Mouse (Mus musculus): Measurements from ENCODE around the gene Siah1b. TPM values are rescaled to one million over a fixed set of nuclear protein-coding genes. Genes with fewer than 3 reads are reported as not detected.

Gene Siah1b
- total RNA-seq, 1 experiment = 29.9 TPM

DNA sequence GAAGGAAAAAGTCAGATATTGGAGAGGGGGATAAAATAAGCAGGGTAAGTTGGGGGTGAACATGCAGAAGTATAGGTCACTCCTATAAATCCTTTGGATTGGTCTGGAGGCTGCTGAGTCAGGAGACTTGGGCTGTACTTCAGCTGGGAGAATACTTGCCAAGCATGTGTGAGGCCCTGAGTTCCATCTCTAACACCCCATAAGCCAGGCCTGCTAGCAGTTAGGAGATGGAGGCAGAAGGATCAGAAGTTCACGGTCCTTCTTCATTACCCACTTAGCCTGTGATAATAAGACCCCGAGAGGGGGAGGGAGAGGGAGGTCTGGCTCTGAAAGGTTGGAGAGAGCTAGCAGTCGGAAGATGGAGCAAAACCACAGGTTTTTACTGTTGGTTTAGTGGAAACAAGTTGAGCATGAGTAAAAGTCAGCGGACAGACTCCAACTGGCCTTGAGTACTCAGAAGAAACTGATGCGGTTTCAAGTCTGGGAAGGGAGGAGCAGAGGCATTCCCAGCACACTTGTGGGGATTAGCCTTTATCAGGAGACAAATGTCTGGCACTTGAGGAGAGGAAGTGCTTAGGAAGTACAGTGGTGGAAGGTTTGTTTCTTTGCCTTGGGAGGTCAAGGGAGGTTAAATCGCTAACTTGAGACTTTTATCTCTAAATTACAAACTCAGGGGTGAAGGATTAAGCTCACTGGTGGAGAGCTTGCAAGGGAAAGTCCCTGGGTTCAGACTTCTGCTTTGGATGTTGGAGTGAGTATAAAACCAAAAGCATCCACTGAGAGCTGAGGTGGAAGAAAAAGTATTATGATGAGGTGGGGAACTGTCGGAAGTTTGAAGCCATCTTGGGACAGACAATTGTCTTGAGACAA lies 16.2 kb upstream of the Siah1b start:
- Histone ChIP-seq H3K9me3 (ENCODE audit: control insufficient read depth, insufficient read depth, low read depth, low read length) (no peaks in the 10 kb centered on the region), H3K4me1 (ENCODE audit: control insufficient read depth in 2 of 2, insufficient read depth in 2 of 2, low read length in 2 of 2, poor library complexity in 1 of 2) (no peaks in the 10 kb centered on the region), H3K27ac (ENCODE audit: insufficient read depth, low read depth, low read length, poor library complexity, severe bottlenecking) (no peak overlapping the region), H3K4me3 (ENCODE audit: insufficient read depth in 1 of 2, low read depth in 1 of 2, low read length in 2 of 2, poor library complexity in 1 of 2, severe bottlenecking in 1 of 2) (no peak overlapping the region), H3K36me3 (ENCODE audit: control insufficient read depth, insufficient read depth, low read length, poor library complexity, severe bottlenecking) (no peaks in the 10 kb centered on the region), H3K9ac (ENCODE audit: insufficient read depth, low read depth, low read length, poor library complexity, severe bottlenecking) (no peak overlapping the region)
- TF ChIP-seq ZNF384 (IDR thresholded peaks at IDR 0.05; ENCODE audit: low read depth, low read length) = no peak
- in situ Hi-C loops (cut with MboI; ENCODE audit: low sequenced_read_pairs in 2 of 2, unreplicated experiment in 2 of 2) = no loop called here
- DNase-seq (ENCODE audit: low read depth, low spot score) = no peak

DNA sequence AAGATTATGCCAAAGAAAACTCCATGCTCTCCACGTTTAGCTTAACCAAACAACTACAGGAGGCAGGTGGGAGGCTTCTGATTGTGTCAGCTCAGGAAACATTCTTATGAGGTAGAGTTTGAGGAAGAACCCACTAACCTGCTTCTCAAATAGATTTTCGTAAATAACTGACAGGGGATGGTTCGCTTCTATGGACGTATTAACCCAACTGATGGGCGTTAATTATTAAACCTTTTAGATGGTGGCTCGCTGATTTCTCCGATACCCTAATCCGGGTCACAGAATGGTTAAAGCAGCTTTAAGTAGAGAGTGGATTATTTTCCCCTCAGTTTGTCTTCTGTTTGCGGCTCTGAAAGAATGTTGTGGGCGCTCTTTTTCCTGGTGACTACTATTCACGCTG lies 13.6 kb upstream of the Siah1b start:
- in situ Hi-C loops (cut with MboI; ENCODE audit: low sequenced_read_pairs in 2 of 2, unreplicated experiment in 2 of 2) = no loop called here
- DNase-seq (ENCODE audit: low read depth, low spot score) = no peak
- H3K36me3 ChIP-seq (ENCODE audit: control insufficient read depth, insufficient read depth, low read length, poor library complexity, severe bottlenecking) = no peaks in the 10 kb centered on the region

DNA sequence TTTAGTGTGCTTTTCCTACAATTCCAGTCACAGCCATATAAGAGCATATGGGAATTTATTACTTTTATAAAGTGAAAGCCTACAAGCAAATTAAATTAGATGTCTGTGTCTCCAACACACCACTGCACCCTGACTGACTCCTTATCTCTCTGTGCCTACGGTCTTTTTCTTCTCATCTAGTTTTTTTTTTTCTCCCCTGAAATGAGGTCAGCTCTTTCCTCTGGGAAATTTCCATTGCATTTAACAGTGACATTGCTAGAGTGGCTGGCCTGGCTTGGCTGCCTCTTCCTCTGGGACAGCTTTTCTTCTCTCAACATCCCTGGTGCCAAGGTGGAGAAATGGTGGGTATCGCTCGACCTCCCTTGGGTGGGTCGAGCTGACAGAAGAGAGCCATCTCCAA lies 12.3 kb upstream of the Siah1b start, which contains the start of gene Cltrn:
Gene Cltrn, plus strand, starts transcription at position 249 of the 400 bp plus-strand sequence.
- Histone ChIP-seq H3K4me1 (ENCODE audit: control insufficient read depth in 2 of 2, insufficient read depth in 2 of 2, low read length in 2 of 2, poor library complexity in 1 of 2) (no peaks in the 10 kb centered on the region), H3K9me3 (ENCODE audit: control insufficient read depth, insufficient read depth, low read depth, low read length) (no peaks in the 10 kb centered on the region), H3K4me3 (ENCODE audit: insufficient read depth in 1 of 2, low read depth in 1 of 2, low read length in 2 of 2, poor library complexity in 1 of 2, severe bottlenecking in 1 of 2) (no peak within 1 kb of the TSS), H3K27ac (ENCODE audit: insufficient read depth, low read depth, low read length, poor library complexity, severe bottlenecking) (no peak within 1 kb of the TSS), H3K9ac (ENCODE audit: insufficient read depth, low read depth, low read length, poor library complexity, severe bottlenecking) (no peak within 1 kb of the TSS), H3K36me3 (ENCODE audit: control insufficient read depth, insufficient read depth, low read length, poor library complexity, severe bottlenecking) (no peaks in the 10 kb centered on the region)
- in situ Hi-C loops (cut with MboI; ENCODE audit: low sequenced_read_pairs in 2 of 2, unreplicated experiment in 2 of 2) = no loop called here
- TF ChIP-seq ZNF384 (IDR thresholded peaks at IDR 0.05; ENCODE audit: low read depth, low read length) (no peak), CHD2 (IDR thresholded peaks at IDR 0.05; ENCODE audit: low read depth, low read length) (no peak), MAFK (IDR thresholded peaks at IDR 0.05; ENCODE audit: insufficient read depth, low read depth, low read length) (no peak), ZC3H11A (IDR thresholded peaks at IDR 0.05; ENCODE audit: borderline replicate concordance, low read depth, low read length) (no peak), HCFC1 (IDR thresholded peaks at IDR 0.05; ENCODE audit: borderline replicate concordance, insufficient read depth, low read length) (no peak)
- DNase-seq (ENCODE audit: low read depth, low spot score) = no peak

More for the DNA sequence above, 13.6 kb upstream of the Siah1b start:
- H3K27ac ChIP-seq (ENCODE audit: insufficient read depth, low read depth, low read length, poor library complexity, severe bottlenecking) = no peak overlapping the region
- no peak overlapping the region for H3K4me3 ChIP-seq (ENCODE audit: insufficient read depth in 1 of 2, low read depth in 1 of 2, low read length in 2 of 2, poor library complexity in 1 of 2, severe bottlenecking in 1 of 2)
- no peaks in the 10 kb centered on the region for H3K4me1 ChIP-seq (ENCODE audit: control insufficient read depth in 2 of 2, insufficient read depth in 2 of 2, low read length in 2 of 2, poor library complexity in 1 of 2)
- no peaks in the 10 kb centered on the region for H3K9me3 ChIP-seq (ENCODE audit: control insufficient read depth, insufficient read depth, low read depth, low read length)
- TF ChIP-seq CHD2 (IDR thresholded peaks at IDR 0.05; ENCODE audit: low read depth, low read length) (no peak), ZC3H11A (IDR thresholded peaks at IDR 0.05; ENCODE audit: borderline replicate concordance, low read depth, low read length) (no peak), ZNF384 (IDR thresholded peaks at IDR 0.05; ENCODE audit: low read depth, low read length) (no peak), MAFK (IDR thresholded peaks at IDR 0.05; ENCODE audit: insufficient read depth, low read depth, low read length) (no peak), HCFC1 (IDR thresholded peaks at IDR 0.05; ENCODE audit: borderline replicate concordance, insufficient read depth, low read length) (no peak)
- H3K9ac ChIP-seq (ENCODE audit: insufficient read depth, low read depth, low read length, poor library complexity, severe bottlenecking) = no peak overlapping the region

GRCm38 (mm10) chrX:164082030-164082429 lies 5.7 kb upstream of the Siah1b start:
- Histone ChIP-seq H3K9me3 (ENCODE audit: control insufficient read depth, insufficient read depth, low read depth, low read length) (no peaks in the 10 kb centered on the region), H3K4me1 (ENCODE audit: control insufficient read depth in 2 of 2, insufficient read depth in 2 of 2, low read length in 2 of 2, poor library complexity in 1 of 2) (no peaks in the 10 kb centered on the region), H3K9ac (ENCODE audit: insufficient read depth, low read depth, low read length, poor library complexity, severe bottlenecking) (no peak overlapping the region), H3K27ac (ENCODE audit: insufficient read depth, low read depth, low read length, poor library complexity, severe bottlenecking) (no peak overlapping the region), H3K36me3 (ENCODE audit: control insufficient read depth, insufficient read depth, low read length, poor library complexity, severe bottlenecking) (no peaks in the 10 kb centered on the region), H3K4me3 (ENCODE audit: insufficient read depth in 1 of 2, low read depth in 1 of 2, low read length in 2 of 2, poor library complexity in 1 of 2, severe bottlenecking in 1 of 2) (no peak overlapping the region)
- in situ Hi-C loops (cut with MboI; ENCODE audit: low sequenced_read_pairs in 2 of 2, unreplicated experiment in 2 of 2) = no loop called here
- DNase-seq (ENCODE audit: low read depth, low spot score) = no peak
- TF ChIP-seq MAFK (IDR thresholded peaks at IDR 0.05; ENCODE audit: insufficient read depth, low read depth, low read length) = no peak
- no peak for TF ChIP-seq ZNF384 (IDR thresholded peaks at IDR 0.05; ENCODE audit: low read depth, low read length)
- no peak for TF ChIP-seq HCFC1 (IDR thresholded peaks at IDR 0.05; ENCODE audit: borderline replicate concordance, insufficient read depth, low read length)

GRCm38 (mm10) chrX:164068968-164069367 lies 7.3 kb downstream of the Siah1b start:
- no peak for TF ChIP-seq CHD2 (IDR thresholded peaks at IDR 0.05; ENCODE audit: low read depth, low read length)
- TF ChIP-seq HCFC1 (IDR thresholded peaks at IDR 0.05; ENCODE audit: borderline replicate concordance, insufficient read depth, low read length) = no peak
- TF ChIP-seq MAFK (IDR thresholded peaks at IDR 0.05; ENCODE audit: insufficient read depth, low read depth, low read length) = no peak
- no peak for TF ChIP-seq ZNF384 (IDR thresholded peaks at IDR 0.05; ENCODE audit: low read depth, low read length)
- TF ChIP-seq ZC3H11A (IDR thresholded peaks at IDR 0.05; ENCODE audit: borderline replicate concordance, low read depth, low read length) = no peak
- DNase-seq (ENCODE audit: low read depth, low spot score) = no peak
- Histone ChIP-seq H3K9ac (ENCODE audit: insufficient read depth, low read depth, low read length, poor library complexity, severe bottlenecking) (no peak overlapping the region), H3K36me3 (ENCODE audit: control insufficient read depth, insufficient read depth, low read length, poor library complexity, severe bottlenecking) (peaks cover 10% of the 10 kb centered on the region), H3K4me1 (ENCODE audit: control insufficient read depth in 2 of 2, insufficient read depth in 2 of 2, low read length in 2 of 2, poor library complexity in 1 of 2) (no peaks in the 10 kb centered on the region), H3K9me3 (ENCODE audit: control insufficient read depth, insufficient read depth, low read depth, low read length) (no peaks in the 10 kb centered on the region), H3K27ac (ENCODE audit: insufficient read depth, low read depth, low read length, poor library complexity, severe bottlenecking) (no peak overlapping the region), H3K4me3 (ENCODE audit: insufficient read depth in 1 of 2, low read depth in 1 of 2, low read length in 2 of 2, poor library complexity in 1 of 2, severe bottlenecking in 1 of 2) (no peak overlapping the region)
- in situ Hi-C loops (cut with MboI; ENCODE audit: low sequenced_read_pairs in 2 of 2, unreplicated experiment in 2 of 2) = no loop called here
